Mouse (Mus musculus): ENCODE results near the gene Per1. TPM values are rescaled to one million over a fixed set of nuclear protein-coding genes. Genes with fewer than 3 reads are reported as not detected.

Gene Per1
- polyA plus RNA-seq, 1 experiment from 2014 or later = 8.0 TPM

GRCm38 (mm10) chr11:69059357-69059974, 35.6 kb upstream of the Per1 start, which contains the start of gene Borcs6:
Gene Borcs6, plus strand, starts transcription at chr11:69059717.
- WGBS = under 1% methylated on average over 64 of the region's 64 CpGs

GRCm38 (mm10) chr11:69059975-69060411, 35.0 kb upstream of the Per1 start:
- Histone ChIP-seq H3K9me3 (no peaks in the 10 kb centered on the region), H3K4me2 (peak overlapping the region; percentile 91), H3K4me1 (replicated peaks) (peaks cover 41% of the 10 kb centered on the region), H3K27ac (replicated peaks) (peak overlapping the region; percentile 95), H3K4me3 (peak overlapping the region; percentile 81), H3K36me3 (no peaks in the 10 kb centered on the region), H3K9ac (peak overlapping the region; percentile 90), H3K27me3 (no peaks in the 10 kb centered on the region)
- ATAC-seq (ENCODE audit: low read depth) = peak; percentile 24
- WGBS = under 1% methylated on average over 49 of the region's 49 CpGs

More at GRCm38 (mm10) chr11:69059357-69059974, 35.6 kb upstream of the Per1 start, which contains the start of gene Borcs6:
- H3K4me2 ChIP-seq = peak within 1 kb of the TSS; percentile 91
- no peaks in the 10 kb centered on the region for H3K9me3 ChIP-seq
- ATAC-seq (ENCODE audit: low read depth) = peak; percentile 93
- peak within 1 kb of the TSS; percentile 81 for H3K4me3 ChIP-seq
- no peaks in the 10 kb centered on the region for H3K36me3 ChIP-seq
- H3K27ac ChIP-seq (replicated peaks) = peak within 1 kb of the TSS; percentile 95
- no peaks in the 10 kb centered on the region for H3K27me3 ChIP-seq
- H3K4me1 ChIP-seq (replicated peaks) = peaks cover 41% of the 10 kb centered on the region
- H3K9ac ChIP-seq = peak within 1 kb of the TSS; percentile 90

- Histone ChIP-seq H3K4me2 (peak overlapping the region; percentile 91), H3K36me3 (no peaks in the 10 kb centered on the region), H3K27ac (replicated peaks) (peak overlapping the region; percentile 95), H3K4me1 (replicated peaks) (peaks cover 41% of the 10 kb centered on the region), H3K4me3 (peak overlapping the region; percentile 81), H3K27me3 (peaks cover 3% of the 10 kb centered on the region; the same call in 1 of the 2 replicates), H3K9me3 (no peaks in the 10 kb centered on the region), H3K9ac (peak overlapping the region; percentile 90)
- peak; percentile 5; the same call in 1 of the 2 replicates for ATAC-seq (ENCODE audit: low read depth)
- 2% methylated on average over 40 of the region's 40 CpGs for WGBS
These were observed 34.4 kb upstream of the Per1 start for GRCm38 (mm10) chr11:69060448-69061254.

DNA sequence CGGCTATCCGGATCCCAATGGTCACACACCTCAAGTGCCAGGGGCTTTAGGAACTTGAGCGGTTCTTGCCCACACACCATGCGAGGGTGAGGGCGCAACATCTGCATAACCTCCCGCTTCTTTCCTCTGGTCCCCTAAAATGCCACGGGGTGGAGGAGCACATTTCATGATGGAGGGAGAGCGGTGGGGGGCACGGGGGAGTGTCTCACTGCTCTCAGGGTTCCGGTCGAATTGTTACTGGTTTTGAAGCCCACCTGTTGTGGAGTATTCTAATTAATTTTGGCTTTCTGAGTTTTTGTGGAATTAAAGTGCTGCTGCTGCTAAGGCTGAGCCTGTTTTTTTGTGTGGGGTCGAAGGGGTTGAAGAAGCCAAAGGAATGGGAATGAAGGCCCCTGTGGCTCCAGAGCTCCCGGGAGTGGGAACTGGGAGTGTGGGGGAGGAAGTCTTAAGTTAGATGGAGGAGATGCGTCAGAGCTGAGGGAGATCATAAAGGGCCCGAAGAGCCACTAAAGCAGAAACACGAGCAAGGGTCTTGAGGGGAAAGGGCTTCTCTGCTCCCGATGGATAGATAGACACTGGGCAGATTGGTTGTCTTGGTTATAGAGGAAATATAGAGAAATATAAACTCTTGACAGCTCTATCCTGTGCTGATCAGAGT, 33.6 kb upstream of the Per1 start:
- 7% methylated on average over 17 of the region's 17 CpGs for WGBS
- Histone ChIP-seq H3K4me2 (peak overlapping the region; percentile 91), H3K4me3 (peak overlapping the region; percentile 81), H3K27me3 (peaks cover 4% of the 10 kb centered on the region; the same call in 1 of the 2 replicates), H3K4me1 (replicated peaks) (peaks cover 48% of the 10 kb centered on the region), H3K27ac (replicated peaks) (no peak overlapping the region), H3K9ac (peak overlapping the region; percentile 90), H3K9me3 (no peaks in the 10 kb centered on the region), H3K36me3 (no peaks in the 10 kb centered on the region)
- no peak for ATAC-seq (ENCODE audit: low read depth)

- peak overlapping the region; percentile 91 for H3K4me2 ChIP-seq
- peak overlapping the region; percentile 25; the same call in 1 of the 2 replicates for H3K27ac ChIP-seq (replicated peaks)
- 0 out of 2 replicates have a peak overlapping the region, but pooled peaks have one; percentile 47 for H3K9ac ChIP-seq
- no peaks in the 10 kb centered on the region for H3K9me3 ChIP-seq
- H3K27me3 ChIP-seq = peaks cover 4% of the 10 kb centered on the region; the same call in 1 of the 2 replicates
- H3K36me3 ChIP-seq = no peaks in the 10 kb centered on the region
- WGBS = 2% methylated on average over 17 of the region's 17 CpGs
- H3K4me1 ChIP-seq (replicated peaks) = peaks cover 52% of the 10 kb centered on the region
- no peak for ATAC-seq (ENCODE audit: low read depth)
- H3K4me3 ChIP-seq = peak overlapping the region; percentile 81
These were observed 32.7 kb upstream of the Per1 start for GRCm38 (mm10) chr11:69062194-69062760.

- Histone ChIP-seq H3K4me2 (peak overlapping the region; percentile 91), H3K9me3 (no peaks in the 10 kb centered on the region), H3K4me1 (replicated peaks) (peaks cover 49% of the 10 kb centered on the region), H3K27ac (replicated peaks) (peak overlapping the region; percentile 25), H3K27me3 (peaks cover 4% of the 10 kb centered on the region; the same call in 1 of the 2 replicates), H3K36me3 (no peaks in the 10 kb centered on the region), H3K9ac (peak overlapping the region; percentile 31; the same call in 1 of the 2 replicates), H3K4me3 (peak overlapping the region; percentile 74)
- under 1% methylated on average over 19 of the region's 19 CpGs for WGBS
- peak; percentile 26 for ATAC-seq (ENCODE audit: low read depth)
These were observed 32.2 kb upstream of the Per1 start for GRCm38 (mm10) chr11:69062761-69063224.

DNA sequence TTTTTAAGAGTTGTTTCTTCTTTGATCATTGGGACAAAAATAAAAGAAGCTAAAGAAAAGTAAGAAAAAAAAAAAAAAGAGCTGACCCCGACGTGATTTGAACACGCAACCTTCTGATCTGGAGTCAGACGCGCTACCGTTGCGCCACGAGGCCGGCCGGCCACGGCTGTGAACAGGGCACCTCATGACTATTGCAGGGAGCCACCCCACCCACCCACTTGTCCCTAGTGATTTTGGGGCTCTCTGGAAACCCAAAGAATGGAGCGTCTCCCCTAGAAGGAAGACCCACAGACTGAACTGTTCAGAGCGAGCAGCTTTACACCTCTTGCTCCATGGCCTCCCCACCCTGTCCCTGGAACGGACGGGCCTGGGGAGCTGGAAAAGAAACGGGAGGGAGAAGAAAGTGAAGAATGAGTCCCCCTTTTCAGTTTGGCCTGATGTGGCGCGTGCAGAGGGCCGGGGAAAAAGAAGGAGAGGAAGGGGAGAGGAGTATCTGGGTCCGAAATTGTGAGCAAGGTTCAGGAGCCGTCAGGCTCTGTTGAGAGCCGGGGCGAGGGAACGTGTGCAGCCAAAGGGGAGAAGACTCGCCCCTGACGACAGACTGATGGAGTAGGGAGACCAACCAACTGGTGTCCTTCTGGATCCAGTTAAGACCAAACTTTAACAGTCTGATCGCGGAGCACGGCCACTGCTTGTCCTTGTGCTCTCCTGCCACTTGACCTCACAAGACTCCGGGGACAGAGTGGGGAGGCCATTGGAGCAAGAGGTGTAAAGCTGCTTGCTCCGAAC, 31.4 kb upstream of the Per1 start:
- Histone ChIP-seq H3K9me3 (no peaks in the 10 kb centered on the region), H3K27me3 (peaks cover 4% of the 10 kb centered on the region; the same call in 1 of the 2 replicates), H3K9ac (peak overlapping the region; percentile 77), H3K4me1 (replicated peaks) (peaks cover 41% of the 10 kb centered on the region), H3K4me3 (peak overlapping the region; percentile 74), H3K27ac (replicated peaks) (peak overlapping the region; percentile 67), H3K36me3 (no peaks in the 10 kb centered on the region), H3K4me2 (peak overlapping the region; percentile 91)
- ATAC-seq (ENCODE audit: low read depth) = 0 out of 2 replicates have a peak, but pooled peaks have one; percentile 16
- under 1% methylated on average over 31 of the region's 31 CpGs for WGBS

GRCm38 (mm10) chr11:69064259-69065133, 30.5 kb upstream of the Per1 start:
- no peaks in the 10 kb centered on the region for H3K9me3 ChIP-seq
- peaks cover 38% of the 10 kb centered on the region for H3K4me1 ChIP-seq (replicated peaks)
- peak overlapping the region; percentile 91 for H3K4me2 ChIP-seq
- H3K4me3 ChIP-seq = peak overlapping the region; percentile 74
- no peaks in the 10 kb centered on the region for H3K36me3 ChIP-seq
- no peak overlapping the region for H3K27ac ChIP-seq (replicated peaks)
- ATAC-seq (ENCODE audit: low read depth) = no peak
- peaks cover 4% of the 10 kb centered on the region; the same call in 1 of the 2 replicates for H3K27me3 ChIP-seq
- peak overlapping the region; percentile 77 for H3K9ac ChIP-seq
- WGBS = 58% methylated on average over 9 of the region's 9 CpGs

- WGBS = 66% methylated on average over 3 of the region's 3 CpGs
- H3K4me3 ChIP-seq = 0 out of 2 replicates have a peak overlapping the region, but pooled peaks have one; percentile 40
- no peak for ATAC-seq (ENCODE audit: low read depth)
These were observed 29.6 kb upstream of the Per1 start for GRCm38 (mm10) chr11:69065394-69065925.

More at GRCm38 (mm10) chr11:69065394-69065925, 29.6 kb upstream of the Per1 start:
- Histone ChIP-seq H3K4me1 (replicated peaks) (peaks cover 43% of the 10 kb centered on the region), H3K4me2 (peak overlapping the region; percentile 79), H3K9me3 (no peaks in the 10 kb centered on the region), H3K27me3 (peaks cover 4% of the 10 kb centered on the region; the same call in 1 of the 2 replicates), H3K36me3 (no peaks in the 10 kb centered on the region), H3K27ac (replicated peaks) (no peak overlapping the region), H3K9ac (0 out of 2 replicates have a peak overlapping the region, but pooled peaks have one; percentile 74)
